Mouse (Mus musculus): ENCODE data around the gene Glod4. TPM values are rescaled to one million over a fixed set of nuclear protein-coding genes. Genes with fewer than 3 reads are reported as not detected.

Gene Glod4
- total and polyA plus RNA-seq, 3 experiments, result 121 to 190 (median 161) TPM

GRCm38 (mm10) chr11:76286534-76287126 is 43.1 kb upstream of the Glod4 start:
- H3K27me3 ChIP-seq (replicated peaks), result no peaks in the 10 kb centered on the region
- H3K27ac ChIP-seq (ENCODE audit: insufficient read depth, low read depth), result no peak overlapping the region
- no peaks in the 10 kb centered on the region for H3K79me2 ChIP-seq (replicated peaks; ENCODE audit: control insufficient read depth, extremely low read depth, insufficient read depth, poor library complexity, severe bottlenecking)
- peaks cover 0 to 35% of the 10 kb centered on the region in 2 experiments; a peak in 2 of 4 replicates for H3K4me1 ChIP-seq (ENCODE audit: control insufficient read depth in 1 of 2, insufficient read depth in 2 of 2)
- H3K9ac ChIP-seq (ENCODE audit: insufficient read depth, low read depth), result no peak overlapping the region
- dilution Hi-C loops (cut with MboI; ENCODE audit: extremely low pct_ligation_motif_present, extremely low pct_unique_long_range_greater_than_20kb, low sequenced_read_pairs), result no loop called here
- in situ Hi-C loops (cut with MboI; ENCODE audit: low pct_ligation_motif_present, low pct_unique_long_range_greater_than_20kb, low sequenced_read_pairs), result no loop called here
- peaks cover 3% of the 10 kb centered on the region for H3K9me3 ChIP-seq (replicated peaks; ENCODE audit: low read length)
- no peak for DNase-seq (ENCODE audit: extremely low read depth)
- no peak overlapping the region for H3K4me2 ChIP-seq (ENCODE audit: insufficient read depth, low read depth, poor library complexity, severe bottlenecking)
- TF ChIP-seq HCFC1 (IDR thresholded peaks at IDR 0.05; ENCODE audit: low read depth, low read length) (no peak), JUND (conservative IDR thresholded peaks at IDR 0.05; ENCODE audit: low read depth, low read length) (no peak), ELF1 (IDR thresholded peaks at IDR 0.05; ENCODE audit: low read depth, low read length) (no peak), USF2 (conservative IDR thresholded peaks at IDR 0.05; ENCODE audit: low read depth, low read length) (no peak), BHLHE40 (IDR thresholded peaks at IDR 0.05; ENCODE audit: low read depth, low read length) (no peak), MAZ (IDR thresholded peaks at IDR 0.05; ENCODE audit: low read depth, low read length) (no peak), PAX5 (IDR thresholded peaks at IDR 0.05; ENCODE audit: low read length) (no peak), CHD2 (IDR thresholded peaks at IDR 0.05; ENCODE audit: low read length) (no peak), ETS1 (conservative IDR thresholded peaks at IDR 0.05; ENCODE audit: low read depth, low read length) (no peak), SMC3 (IDR thresholded peaks at IDR 0.05; ENCODE audit: low read depth, low read length) (no peak), ZNF384 (IDR thresholded peaks at IDR 0.05; ENCODE audit: low read depth, low read length) (no peak), CHD1 (IDR thresholded peaks at IDR 0.05; ENCODE audit: low read depth, low read length) (no peak), POLR2A (IDR thresholded peaks at IDR 0.05; ENCODE audit: low read depth, low read length) (no peak), NRF1 (IDR thresholded peaks at IDR 0.05; ENCODE audit: low read depth, low read length) (no peak)
- H3K4me3 ChIP-seq (replicated peaks in 1 of 3; ENCODE audit: low read depth in 2 of 3, low read length in 2 of 3, poor library complexity in 1 of 3), result no peak overlapping the region
- H3K36me3 ChIP-seq (replicated peaks in 1 of 2; ENCODE audit: control insufficient read depth in 1 of 2, insufficient read depth in 1 of 2, low read length in 1 of 2), result no peaks in the 10 kb centered on the region

GRCm38 (mm10) chr11:76285431-76286075 is 42.0 kb upstream of the Glod4 start:
- TF ChIP-seq IRF4 (IDR thresholded peaks at IDR 0.05; ENCODE audit: low read depth, low read length) (no peak), CTCF (conservative IDR thresholded peaks at IDR 0.05 in 1 of 2, IDR thresholded peaks at IDR 0.05 in 1 of 2; ENCODE audit: low read depth in 2 of 2, low read length in 2 of 2) (no peak), ZC3H11A (IDR thresholded peaks at IDR 0.05; ENCODE audit: low read depth, low read length) (no peak), SMC3 (IDR thresholded peaks at IDR 0.05; ENCODE audit: low read depth, low read length) (no peak), ETS1 (conservative IDR thresholded peaks at IDR 0.05; ENCODE audit: low read depth, low read length) (no peak), GABPA (IDR thresholded peaks at IDR 0.05; ENCODE audit: insufficient replicate concordance, low read depth, low read length) (no peak), ZMIZ1 (IDR thresholded peaks at IDR 0.05; ENCODE audit: low read depth, low read length) (no peak), CHD2 (IDR thresholded peaks at IDR 0.05; ENCODE audit: low read length) (no peak), TBP (conservative IDR thresholded peaks at IDR 0.05; ENCODE audit: low read depth, low read length) (no peak), POLR2AphosphoS2 (IDR thresholded peaks at IDR 0.05; ENCODE audit: low read depth, low read length) (no peak), UBTF (IDR thresholded peaks at IDR 0.05; ENCODE audit: low read depth, low read length) (no peak), POLR2A (IDR thresholded peaks at IDR 0.05; ENCODE audit: low read depth, low read length) (no peak), NELFE (IDR thresholded peaks at IDR 0.05; ENCODE audit: low read depth, low read length) (no peak), ZKSCAN1 (IDR thresholded peaks at IDR 0.05; ENCODE audit: borderline replicate concordance, low read depth, low read length) (no peak), JUND (conservative IDR thresholded peaks at IDR 0.05; ENCODE audit: low read depth, low read length) (no peak), MXI1 (IDR thresholded peaks at IDR 0.05; ENCODE audit: low read depth, low read length) (no peak), ELF1 (IDR thresholded peaks at IDR 0.05; ENCODE audit: low read depth, low read length) (no peak), MYC (IDR thresholded peaks at IDR 0.05; ENCODE audit: low read depth, low read length) (no peak), BHLHE40 (IDR thresholded peaks at IDR 0.05; ENCODE audit: low read depth, low read length) (no peak)
- in situ Hi-C loops (cut with MboI; ENCODE audit: low pct_ligation_motif_present, low pct_unique_long_range_greater_than_20kb, low sequenced_read_pairs) (no loop called here), dilution Hi-C loops (cut with MboI; ENCODE audit: extremely low pct_ligation_motif_present, extremely low pct_unique_long_range_greater_than_20kb, low sequenced_read_pairs) (no loop called here)
- no peak overlapping the region for H3K4me3 ChIP-seq (replicated peaks in 1 of 3; ENCODE audit: low read depth in 2 of 3, low read length in 2 of 3, poor library complexity in 1 of 3)
- H3K27ac ChIP-seq (ENCODE audit: insufficient read depth, low read depth), result no peak overlapping the region
- H3K27me3 ChIP-seq (replicated peaks), result no peaks in the 10 kb centered on the region
- H3K9me3 ChIP-seq (replicated peaks; ENCODE audit: low read length), result peaks cover 3% of the 10 kb centered on the region
- H3K4me1 ChIP-seq (ENCODE audit: control insufficient read depth in 1 of 2, insufficient read depth in 2 of 2), result peaks cover 0 to 33% of the 10 kb centered on the region in 2 experiments; a peak in 2 of 4 replicates
- H3K9ac ChIP-seq (ENCODE audit: insufficient read depth, low read depth), result no peak overlapping the region
- no peak for DNase-seq (ENCODE audit: extremely low read depth)
- H3K36me3 ChIP-seq (replicated peaks in 1 of 2; ENCODE audit: control insufficient read depth in 1 of 2, insufficient read depth in 1 of 2, low read length in 1 of 2), result no peaks in the 10 kb centered on the region
- no peak overlapping the region for H3K4me2 ChIP-seq (ENCODE audit: insufficient read depth, low read depth, poor library complexity, severe bottlenecking)
- H3K79me2 ChIP-seq (replicated peaks; ENCODE audit: control insufficient read depth, extremely low read depth, insufficient read depth, poor library complexity, severe bottlenecking), result no peaks in the 10 kb centered on the region

All from CH12.LX (cell line).